Comparison of ENCODE assay signal across 8 mouse cellular contexts in the genomic region with DNA sequence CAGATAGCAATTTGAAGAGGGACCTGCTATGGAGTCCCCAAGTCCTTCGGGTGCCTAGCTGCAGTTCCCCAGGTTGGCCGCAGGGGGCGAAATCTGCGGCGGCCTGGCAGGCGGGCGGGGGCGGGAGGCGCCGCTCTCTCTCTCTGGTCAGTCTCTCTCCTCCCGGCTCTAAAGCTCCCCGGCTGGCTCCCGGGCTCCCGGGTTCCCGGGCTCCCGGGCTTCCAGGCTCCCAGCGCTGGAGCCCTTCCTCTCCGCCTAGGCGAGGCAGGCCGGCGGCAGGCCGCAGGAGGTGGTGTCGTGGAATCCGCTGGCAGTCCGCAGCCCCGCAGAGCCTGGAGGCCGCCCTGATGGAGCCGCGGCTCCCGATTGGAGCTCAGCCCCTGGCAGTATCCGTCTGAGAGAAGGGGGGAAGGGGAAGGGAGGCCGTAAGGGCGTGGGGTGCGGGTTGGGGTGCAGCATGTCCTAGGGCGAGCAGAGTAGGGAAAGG. TPM values are rescaled to one million over a fixed set of nuclear protein-coding genes. Genes with fewer than 3 reads are reported as not detected.
A peak's percentile ranks its signal among the peaks of the same experiment; 100 is the strongest.
DNase-seq lines count a peak whose midpoint lies in the region; ATAC-seq and TF ChIP-seq lines count a peak whose summit lies in the region.

Ocrl (plus strand) TSS at position 82 of the 487 bp plus-strand sequence.

- 11% methylated on average over 28 of the region's 35 CpGs for WGBS in forebrain, embryonic 15.5 days
- WGBS in liver, embryonic 16.5 days (ENCODE audit: insufficient replicate concordance), result 11% methylated on average over 22 of the region's 35 CpGs
- WGBS in neural tube, embryonic 12.5 days, result 16% methylated on average over 27 of the region's 35 CpGs
- WGBS in stomach, postnatal 0 days, result 7% methylated on average over 31 of the region's 35 CpGs

- H3K4me1 ChIP-seq in ES-Bruce4 (ENCODE audit: control insufficient read depth, insufficient read depth, low read length), result no peaks in the 10 kb centered on the region
- H3K4me1 ChIP-seq in forebrain, embryonic 15.5 days, result peaks cover 9% of the 10 kb centered on the region
- H3K4me1 ChIP-seq in liver, embryonic 16.5 days (ENCODE audit: control insufficient read depth, low read depth, low read length), result no peaks in the 10 kb centered on the region
- peaks cover 3% of the 10 kb centered on the region for H3K4me1 ChIP-seq in neural tube, embryonic 12.5 days
- H3K4me1 ChIP-seq in stomach, postnatal 0 days (replicated peaks; ENCODE audit: control insufficient read depth, insufficient read depth), result no peaks in the 10 kb centered on the region

- no peak for TF ChIP-seq POLR2A in ES-Bruce4 (IDR thresholded peaks at IDR 0.05; ENCODE audit: insufficient read depth, low read length)

- intact Hi-C loops in heart, postnatal 10 days (cut with DNase I), result no loop called here

- peak within 1 kb of the TSS; percentile 93 for H3K4me3 ChIP-seq in ES-Bruce4 (ENCODE audit: low read depth, low read length)
- H3K4me3 ChIP-seq in forebrain, embryonic 15.5 days, result peak within 1 kb of the TSS; percentile 76
- H3K4me3 ChIP-seq in liver, embryonic 16.5 days (ENCODE audit: low read depth, low read length), result peak within 1 kb of the TSS; percentile 72
- H3K4me3 ChIP-seq in neural tube, embryonic 12.5 days, result peak within 1 kb of the TSS; percentile 59
- H3K4me3 ChIP-seq in stomach, postnatal 0 days (ENCODE audit: low read depth, low read length), result peak within 1 kb of the TSS; percentile 64

- no peak within 1 kb of the TSS for H3K27ac ChIP-seq in ES-Bruce4 (ENCODE audit: insufficient read depth, low read length)
- peak within 1 kb of the TSS; percentile 80 for H3K27ac ChIP-seq in forebrain, embryonic 15.5 days (replicated peaks)
- H3K27ac ChIP-seq in liver, embryonic 16.5 days (ENCODE audit: low read length), result no peak within 1 kb of the TSS
- no peak within 1 kb of the TSS for H3K27ac ChIP-seq in neural tube, embryonic 12.5 days
- H3K27ac ChIP-seq in stomach, postnatal 0 days (replicated peaks), result peak within 1 kb of the TSS; percentile 74

- ATAC-seq in forebrain, embryonic 15.5 days (replicated peaks), result peak; percentile 93
- ATAC-seq in liver, embryonic 16.5 days (ENCODE audit: low read depth), result peak; percentile 77
- ATAC-seq in neural tube, embryonic 12.5 days (ENCODE audit: low FRiP score, low read depth), result peak; percentile 90
- peak; percentile 89 for ATAC-seq in stomach, postnatal 0 days (ENCODE audit: low FRiP score, low TSS enrichment)

- no peak for TF ChIP-seq EP300 in ES-Bruce4 (IDR thresholded peaks at IDR 0.05; ENCODE audit: insufficient read depth, low read depth, low read length)
- no peak for TF ChIP-seq EP300 in stomach, postnatal 0 days (optimal IDR thresholded peaks at IDR 0.05)

- H3K9me3 ChIP-seq in ES-Bruce4 (replicated peaks; ENCODE audit: control insufficient read depth, insufficient read depth, low read length, poor library complexity, severe bottlenecking), result no peaks in the 10 kb centered on the region
- no peaks in the 10 kb centered on the region for H3K9me3 ChIP-seq in forebrain, embryonic 15.5 days
- H3K9me3 ChIP-seq in liver, embryonic 16.5 days (replicated peaks; ENCODE audit: control insufficient read depth, low read length), result no peaks in the 10 kb centered on the region
- H3K9me3 ChIP-seq in neural tube, embryonic 12.5 days, result no peaks in the 10 kb centered on the region
- H3K9me3 ChIP-seq in stomach, postnatal 0 days (ENCODE audit: control insufficient read depth, low read length), result no peaks in the 10 kb centered on the region

- peak; percentile 69 for DNase-seq in cerebellum, adult 11-12 months
- DNase-seq in heart, postnatal 10 days, result peak; percentile 75
- peak; percentile 77 to 83 for DNase-seq in kidney, postnatal 4 days
- DNase-seq in stomach, postnatal 0 days (ENCODE audit: low spot score), result peak; percentile 72

- TF ChIP-seq CTCF in ES-Bruce4 (IDR thresholded peaks at IDR 0.05; ENCODE audit: low read depth, low read length), result peak; percentile 38
- peak; percentile 76 for TF ChIP-seq CTCF in stomach, postnatal 0 days (IDR thresholded peaks at IDR 0.05; ENCODE audit: low read depth)

- peak within 1 kb of the TSS; percentile 47 for H3K4me2 ChIP-seq in forebrain, embryonic 15.5 days (replicated peaks)
- peak within 1 kb of the TSS; percentile 59 for H3K4me2 ChIP-seq in liver, embryonic 16.5 days (ENCODE audit: low read depth, low read length)
- peak within 1 kb of the TSS; percentile 60 for H3K4me2 ChIP-seq in neural tube, embryonic 12.5 days (replicated peaks)
- peak within 1 kb of the TSS; percentile 51 for H3K4me2 ChIP-seq in stomach, postnatal 0 days (replicated peaks; ENCODE audit: low read depth)

- H3K27me3 ChIP-seq in ES-Bruce4 (ENCODE audit: control insufficient read depth, insufficient read depth, low read length, poor library complexity, severe bottlenecking), result no peaks in the 10 kb centered on the region
- H3K27me3 ChIP-seq in forebrain, embryonic 15.5 days, result no peaks in the 10 kb centered on the region
- H3K27me3 ChIP-seq in liver, embryonic 16.5 days (ENCODE audit: control insufficient read depth, insufficient read depth, low read depth, low read length), result no peaks in the 10 kb centered on the region
- H3K27me3 ChIP-seq in neural tube, embryonic 12.5 days (replicated peaks), result no peaks in the 10 kb centered on the region
- no peaks in the 10 kb centered on the region for H3K27me3 ChIP-seq in stomach, postnatal 0 days (ENCODE audit: control insufficient read depth, insufficient read depth, low read length)

- H3K36me3 ChIP-seq in ES-Bruce4 (ENCODE audit: control insufficient read depth, insufficient read depth, low read length, poor library complexity, severe bottlenecking), result no peaks in the 10 kb centered on the region
- H3K36me3 ChIP-seq in forebrain, embryonic 15.5 days, result no peaks in the 10 kb centered on the region
- H3K36me3 ChIP-seq in liver, embryonic 16.5 days (ENCODE audit: control insufficient read depth, insufficient read depth), result no peaks in the 10 kb centered on the region
- no peaks in the 10 kb centered on the region for H3K36me3 ChIP-seq in neural tube, embryonic 12.5 days
- H3K36me3 ChIP-seq in stomach, postnatal 0 days (ENCODE audit: control insufficient read depth, insufficient read depth, low read length), result no peaks in the 10 kb centered on the region

- peak within 1 kb of the TSS; percentile 98 for H3K9ac ChIP-seq in ES-Bruce4 (ENCODE audit: low read depth, poor library complexity, severe bottlenecking)
- peak within 1 kb of the TSS; percentile 87 for H3K9ac ChIP-seq in forebrain, embryonic 15.5 days (replicated peaks)
- H3K9ac ChIP-seq in liver, embryonic 16.5 days (ENCODE audit: low read depth, low read length), result peak within 1 kb of the TSS; percentile 71
- H3K9ac ChIP-seq in neural tube, embryonic 12.5 days, result peak within 1 kb of the TSS; percentile 79
- H3K9ac ChIP-seq in stomach, postnatal 0 days (ENCODE audit: low read length), result peak within 1 kb of the TSS; percentile 74

RNA-seq across cellular contexts. Expression of gene Ocrl, which starts in this region (rescaled TPM):
- polyA plus RNA-seq in ES-Bruce4 (2011; ENCODE audit: insufficient read depth, insufficient read length, low read depth, missing spikeins), result 43.7 and 45.1 TPM in 2 replicates
- polyA plus RNA-seq in forebrain, embryonic 15.5 days (2015; fragmentation: Nextera tagmentation; extraction: Ambion mirVana), result 23.9 and 24.6 TPM in 2 replicates
- total RNA-seq in heart, postnatal 10 days (2021), result 10 to 100 TPM; 12.0 to 12.8 TPM
- 2.7 and 3.3 TPM in 2 replicates for polyA plus RNA-seq in liver, embryonic 16.5 days (2015; fragmentation: Nextera tagmentation; extraction: Ambion mirVana)
- polyA plus RNA-seq in neural tube, embryonic 12.5 days (2016; fragmentation: Nextera tagmentation; extraction: Ambion mirVana), result 21.7 and 23.0 TPM in 2 replicates
- polyA plus RNA-seq in stomach, postnatal 0 days (2015; fragmentation: Nextera tagmentation; extraction: Ambion mirVana), result 7.0 and 8.1 TPM in 2 replicates

Comparison
In these comparisons a context has a peak if more than half of its experiments do, and no peak if none do; other contexts are left out.
1. H3K27ac ChIP-seq: peak in forebrain, embryonic 15.5 days (single experiment) and stomach, postnatal 0 days (single experiment); none in ES-Bruce4 (single experiment), liver, embryonic 16.5 days (single experiment) and neural tube, embryonic 12.5 days (single experiment).
2. Peak in every context shown above with its lines, with median percentiles within 50 percentile points of each other: H3K4me3 ChIP-seq, H3K9ac ChIP-seq, DNase-seq, ATAC-seq and H3K4me2 ChIP-seq.